Mouse (Mus musculus): ENCODE results near the gene Olfr263.

The Olfr263 gene

GRCm38 (mm10) chr13:21170431-21171155 is 41.2 kb downstream of the Olfr263 start:
- no peak for DNase-seq

DNA sequence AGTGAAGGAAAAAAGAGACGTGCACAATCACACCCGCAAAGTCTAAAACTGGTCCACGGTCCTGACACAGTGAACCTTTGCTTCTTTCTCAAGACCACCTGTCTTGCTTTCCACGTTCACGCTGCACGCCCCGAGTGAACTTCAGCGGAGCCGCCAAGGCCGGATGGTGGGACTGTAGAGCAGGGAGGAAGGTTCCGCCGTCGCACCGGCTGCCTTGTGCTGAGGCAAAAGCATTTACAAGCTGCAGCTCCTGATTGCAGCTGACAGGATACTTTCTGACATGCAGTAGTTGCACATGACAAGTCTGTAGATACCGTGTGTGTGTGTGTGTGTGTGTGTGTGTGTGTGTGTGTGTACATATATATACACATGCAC is 41.7 kb downstream of the Olfr263 start:
- DNase-seq, result no peak

DNA sequence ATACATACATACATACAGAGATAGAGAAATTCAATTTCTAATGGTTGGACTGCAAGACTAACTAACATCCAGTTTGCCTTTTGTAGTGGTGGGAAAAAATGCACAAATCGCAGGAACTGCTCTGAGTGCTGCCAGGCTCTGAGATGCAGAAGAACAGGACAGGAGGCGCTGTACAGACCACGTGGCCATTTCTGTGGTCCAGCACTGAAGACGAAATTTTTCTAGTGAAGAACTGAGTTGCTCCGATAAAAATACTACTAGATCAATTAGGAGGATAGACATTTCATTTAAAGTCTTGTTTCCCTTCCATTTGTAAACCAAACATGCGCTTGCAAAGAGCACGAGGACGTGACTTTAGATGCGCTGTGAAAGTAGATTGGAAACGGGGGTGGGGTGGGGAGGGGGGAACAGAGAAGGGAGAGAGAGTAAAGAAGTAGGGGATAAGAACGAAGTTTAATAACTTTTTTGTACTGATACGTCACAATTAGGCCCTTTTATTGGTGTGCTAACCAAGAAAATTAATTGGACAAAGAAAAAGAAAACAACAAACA is 42.2 kb downstream of the Olfr263 start:
- no peak for DNase-seq

- no peak for DNase-seq
These were observed 43.0 kb downstream of the Olfr263 start for GRCm38 (mm10) chr13:21172241-21173027.

- DNase-seq, result peak; percentile 85
These were observed 43.6 kb downstream of the Olfr263 start for GRCm38 (mm10) chr13:21173072-21173471.

DNA sequence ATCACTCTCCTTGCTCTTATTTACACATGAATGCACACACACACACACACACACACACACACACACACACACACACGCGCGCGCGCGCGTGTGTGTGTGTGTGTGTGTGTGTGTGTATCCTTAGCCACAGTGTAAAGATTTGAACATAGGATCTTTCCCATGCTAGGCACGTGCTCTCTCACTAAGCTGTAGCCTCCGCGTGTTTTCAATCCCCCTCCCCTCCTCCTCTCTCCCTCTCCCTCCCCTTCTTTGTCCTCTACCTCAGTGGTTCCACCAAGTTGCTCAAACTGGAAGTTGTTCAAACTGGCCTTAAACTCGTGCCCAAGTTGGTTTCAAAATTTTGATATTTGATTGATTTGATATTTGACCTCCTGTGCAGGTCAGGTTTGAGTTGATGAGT is 47.3 kb downstream of the Olfr263 start:
- DNase-seq, result no peak

GRCm38 (mm10) chr13:21177657-21178056 is 48.2 kb downstream of the Olfr263 start:
- no peak for DNase-seq

DNA sequence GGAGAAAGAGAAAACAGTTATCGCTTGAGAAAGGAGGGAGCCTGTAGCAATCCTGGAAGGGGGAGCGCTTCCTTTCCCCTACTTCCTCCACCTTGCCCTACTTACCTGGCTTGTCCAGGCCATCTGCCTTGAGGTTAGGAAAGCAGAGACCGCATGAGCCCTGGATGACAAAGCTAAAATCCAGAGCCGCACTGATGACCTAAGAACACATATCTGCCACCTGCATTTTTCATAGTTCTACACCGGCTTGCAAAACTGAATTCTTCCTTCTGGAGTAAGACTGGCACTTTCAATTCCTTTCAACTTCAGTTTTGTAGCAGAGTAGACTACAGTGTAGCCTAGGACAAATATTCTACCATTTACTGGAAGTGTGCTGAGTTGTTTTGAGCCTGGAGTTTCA is 48.9 kb downstream of the Olfr263 start:
- no peak for DNase-seq

DNA sequence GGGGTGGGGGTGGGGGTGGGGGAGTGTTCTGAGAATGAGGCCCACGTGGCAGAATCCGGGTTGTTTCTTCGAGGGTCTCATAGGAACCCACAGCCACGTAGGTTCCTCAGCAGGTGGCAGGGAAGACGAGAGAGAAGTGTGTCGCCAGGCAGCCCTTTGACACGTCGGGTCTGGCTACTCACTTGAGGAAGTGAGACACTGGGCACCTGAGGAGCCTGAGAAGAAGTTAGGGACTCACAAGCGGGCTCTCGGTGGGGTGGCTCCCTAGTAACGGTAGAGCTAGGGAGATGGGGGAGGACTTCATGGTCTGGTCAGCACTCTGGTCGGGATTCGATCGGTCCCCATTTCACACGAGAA is 49.9 kb downstream of the Olfr263 start, which contains the start of gene Trim27:
Gene Trim27 (plus strand): TSS at position 79 of the 357 bp plus-strand sequence.
- no peak for DNase-seq

DNA sequence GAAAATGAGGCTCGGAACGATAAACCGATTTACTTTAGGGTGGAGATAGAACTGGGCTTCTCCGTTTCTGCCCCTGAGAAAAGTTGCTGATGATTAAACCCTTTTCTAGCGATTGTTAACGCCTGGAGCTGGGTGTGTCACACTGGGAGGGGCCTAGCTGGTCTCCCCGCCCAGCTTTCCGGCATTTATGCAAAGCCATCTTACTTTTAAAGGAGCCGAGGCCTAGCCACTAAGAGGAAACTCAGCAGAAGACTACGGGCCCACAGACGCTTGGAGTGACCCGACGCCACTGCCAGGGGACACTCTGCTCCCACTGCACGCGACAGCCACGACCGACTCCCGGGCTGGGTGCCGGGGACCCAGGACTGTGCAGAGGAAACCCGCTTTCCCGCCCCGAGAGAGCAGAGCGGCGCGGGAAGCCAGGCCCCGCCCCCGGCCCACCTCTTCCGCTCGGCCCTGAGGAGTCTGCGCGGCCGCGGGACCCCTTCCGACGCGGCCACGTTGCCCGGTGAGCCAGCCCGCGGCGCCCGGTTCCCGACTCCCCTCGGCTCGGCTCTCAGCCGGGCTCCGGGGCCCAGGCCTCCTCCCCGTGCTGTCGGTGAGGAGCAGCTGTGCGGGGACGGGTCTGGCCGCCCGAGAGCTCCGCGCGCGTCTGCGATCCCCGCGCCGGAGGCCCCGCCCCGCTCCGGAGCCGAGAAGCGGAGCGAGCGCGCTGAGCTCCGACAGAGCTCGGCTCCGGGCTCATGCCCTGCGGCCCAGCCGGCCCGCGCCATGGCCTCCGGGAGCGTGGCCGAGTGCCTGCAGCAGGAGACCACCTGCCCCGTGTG is 50.5 kb downstream of the Olfr263 start:
- peak; percentile 94 for DNase-seq

GRCm38 (mm10) chr13:21180551-21181530 is 51.4 kb downstream of the Olfr263 start:
- DNase-seq, result no peak

DNA sequence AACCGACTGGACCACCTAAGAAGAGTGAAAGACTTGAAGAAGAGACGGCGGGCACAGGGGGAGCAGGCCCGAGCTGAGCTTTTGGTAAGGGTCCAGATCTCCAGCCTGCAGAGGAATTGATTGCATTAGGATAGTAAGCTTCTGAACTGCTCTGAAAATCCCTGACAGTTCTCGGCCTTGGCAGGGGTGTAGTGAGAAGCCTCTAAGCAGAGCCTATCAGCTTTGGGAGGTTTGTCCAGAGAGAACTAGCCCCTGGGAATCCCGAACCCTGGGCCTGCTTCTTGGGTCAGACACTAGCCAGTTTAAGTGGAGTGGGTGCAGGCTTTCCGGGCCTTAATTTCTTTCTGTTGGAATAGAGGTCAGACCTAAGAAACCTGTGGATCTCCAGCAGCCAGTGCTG is 52.6 kb downstream of the Olfr263 start:
- DNase-seq, result no peak

GRCm38 (mm10) chr13:21183066-21183465 is 53.6 kb downstream of the Olfr263 start:
- no peak for DNase-seq

GRCm38 (mm10) chr13:21183661-21184060 is 54.2 kb downstream of the Olfr263 start:
- DNase-seq, result no peak

GRCm38 (mm10) chr13:21185521-21185920 is 56.1 kb downstream of the Olfr263 start:
- no peak for DNase-seq
